In the genomic region with DNA sequence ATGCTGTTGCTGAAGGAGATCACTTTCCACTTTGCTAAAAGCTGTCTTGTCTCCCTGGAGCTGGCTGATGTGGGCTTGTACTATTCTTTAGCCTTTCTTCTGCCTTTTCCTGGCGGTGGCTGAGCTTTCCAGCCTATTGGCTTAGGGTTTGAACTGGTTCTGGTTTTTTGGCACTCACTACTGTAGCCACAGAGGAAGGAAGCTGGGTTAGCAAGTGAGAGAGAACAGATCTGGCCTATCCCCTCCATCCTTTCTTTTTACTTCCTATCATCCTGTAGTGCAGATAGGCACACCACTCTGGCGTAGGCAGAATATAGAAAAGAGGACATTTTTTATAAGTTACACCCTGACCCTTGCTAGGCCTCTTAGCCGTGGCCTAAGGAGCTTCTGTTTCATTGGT, we compare ENCODE assay signal across 19 mouse cellular contexts. TPM values are rescaled to one million over a fixed set of nuclear protein-coding genes. Genes with fewer than 3 reads are reported as not detected.
DNase-seq lines count a peak whose midpoint lies in the region; ATAC-seq and TF ChIP-seq lines count a peak whose summit lies in the region.
"Had no signal": no experiment of that assay in that cellular context is flagged by ENCODE, and none has a peak within 500 bp of the region (broad histone marks: within the 10 kb centered on the region; RNA-seq: fewer than 3 reads in every experiment).

No protein-coding gene starts in this region.

- no peak for TF ChIP-seq CTCF in MEL (IDR thresholded peaks at IDR 0.05 in 2 of 3, conservative IDR thresholded peaks at IDR 0.05 in 1 of 3; ENCODE audit: control insufficient read depth in 1 of 3, insufficient read depth in 1 of 3, low read depth in 2 of 3, low read length in 3 of 3, poor library complexity in 1 of 3, severe bottlenecking in 1 of 3)

- H3K27ac ChIP-seq in hindbrain, embryonic 16.5 days (ENCODE audit: low read depth, low read length): 0 out of 2 replicates have a peak overlapping the region, but pooled peaks have one; percentile 25
- H3K27ac ChIP-seq in hindbrain, embryonic 11.5 days (ENCODE audit: low read depth, low read length): no peak overlapping the region
- H3K27ac ChIP-seq in MEL (ENCODE audit: control insufficient read depth, low read depth, low read length): no peak overlapping the region
- H3K27ac ChIP-seq in heart, embryonic 13.5 days (replicated peaks): peak overlapping the region; percentile 58
- H3K27ac ChIP-seq: embryonic facial prominence, embryonic 12.5 days; heart, adult 2 months; limb, embryonic 13.5 days; neural tube, embryonic 13.5 days had no signal

- TF ChIP-seq EP300 in MEL (IDR thresholded peaks at IDR 0.05; ENCODE audit: low read depth in 1 of 2, low read length in 2 of 2): no peak

- H3K9me3 ChIP-seq in hindbrain, embryonic 16.5 days (ENCODE audit: control insufficient read depth, low read length): no peaks in the 10 kb centered on the region
- H3K9me3 ChIP-seq in hindbrain, embryonic 11.5 days (ENCODE audit: control insufficient read depth, low read length): no peaks in the 10 kb centered on the region
- H3K9me3 ChIP-seq in MEL (replicated peaks; ENCODE audit: insufficient read depth, low read length): no peaks in the 10 kb centered on the region
- H3K9me3 ChIP-seq in heart, embryonic 13.5 days: no peaks in the 10 kb centered on the region
- H3K9me3 ChIP-seq: embryonic facial prominence, embryonic 12.5 days; limb, embryonic 13.5 days; neural tube, embryonic 13.5 days had no signal

- WGBS in hindbrain, embryonic 16.5 days: 79% methylated on average over 3 of the region's 3 CpGs
- 86% methylated on average over 3 of the region's 3 CpGs for WGBS in hindbrain, embryonic 11.5 days
- WGBS in heart, embryonic 13.5 days: 68% methylated on average over 3 of the region's 3 CpGs

- no peaks in the 10 kb centered on the region for H3K36me3 ChIP-seq in hindbrain, embryonic 16.5 days (ENCODE audit: control insufficient read depth, insufficient read depth, low read length)
- H3K36me3 ChIP-seq in hindbrain, embryonic 11.5 days (ENCODE audit: control insufficient read depth, insufficient read depth, low read length): no peaks in the 10 kb centered on the region
- peaks cover 0 to 11% of the 10 kb centered on the region in 2 experiments for H3K36me3 ChIP-seq in MEL (ENCODE audit: control insufficient read depth in 1 of 2, insufficient read depth in 2 of 2, low read length in 2 of 2)
- H3K36me3 ChIP-seq in heart, embryonic 13.5 days: peaks cover 21% of the 10 kb centered on the region

- no peak overlapping the region for H3K4me3 ChIP-seq in hindbrain, embryonic 16.5 days (ENCODE audit: low read length)
- H3K4me3 ChIP-seq in hindbrain, embryonic 11.5 days (ENCODE audit: low read depth, low read length): no peak overlapping the region
- H3K4me3 ChIP-seq in MEL (ENCODE audit: control insufficient read depth in 1 of 2, insufficient read depth in 1 of 2, low read depth in 2 of 2, low read length in 2 of 2): no peak overlapping the region
- no peak overlapping the region for H3K4me3 ChIP-seq in heart, embryonic 13.5 days
- H3K4me3 ChIP-seq: embryonic facial prominence, embryonic 12.5 days; heart, adult 2 months; limb, embryonic 13.5 days; neural tube, embryonic 13.5 days had no signal

- peaks cover 16% of the 10 kb centered on the region; the same call in 1 of the 2 replicates for H3K79me2 ChIP-seq in MEL (ENCODE audit: control insufficient read depth, insufficient read depth, low read length, poor library complexity)

- no peak overlapping the region for H3K9ac ChIP-seq in hindbrain, embryonic 16.5 days (ENCODE audit: low read depth, low read length)
- H3K9ac ChIP-seq in hindbrain, embryonic 11.5 days (ENCODE audit: low read depth, low read length): no peak overlapping the region
- no peak overlapping the region for H3K9ac ChIP-seq in MEL (ENCODE audit: control insufficient read depth, low read depth, low read length, poor library complexity, severe bottlenecking)
- 0 out of 2 replicates have a peak overlapping the region, but pooled peaks have one; percentile 28 for H3K9ac ChIP-seq in heart, embryonic 13.5 days
- H3K9ac ChIP-seq: embryonic facial prominence, embryonic 12.5 days; limb, embryonic 13.5 days; neural tube, embryonic 13.5 days had no signal

- H3K4me2 ChIP-seq in hindbrain, embryonic 16.5 days (ENCODE audit: low read length): no peak overlapping the region
- H3K4me2 ChIP-seq in hindbrain, embryonic 11.5 days (replicated peaks; ENCODE audit: low read depth, low read length): no peak overlapping the region
- 0 out of 2 replicates have a peak overlapping the region, but pooled peaks have one; percentile 2 for H3K4me2 ChIP-seq in heart, embryonic 13.5 days
- H3K4me2 ChIP-seq: embryonic facial prominence, embryonic 12.5 days; limb, embryonic 13.5 days; neural tube, embryonic 13.5 days had no signal

- DNase-seq in hindbrain, embryonic 11.5 days (ENCODE audit: low spot score): no peak
- peak; percentile 41 for DNase-seq in MEL (ENCODE audit: low read depth, low spot score)
- DNase-seq in embryo, embryonic 10.5 days (ENCODE audit: low spot score): no peak
- DNase-seq in ovary, postnatal 10 days (ENCODE audit: low spot score): no peak
- no peak for DNase-seq in urinary bladder, postnatal 4 days (ENCODE audit: low spot score in 2 of 2)
- DNase-seq: adrenal gland, adult 2 months; cerebellum, postnatal 10 days; kidney, adult 18-20 months; lung, postnatal 4 days; thymus, adult 2 months had no signal

- H3K27me3 ChIP-seq in hindbrain, embryonic 16.5 days (replicated peaks; ENCODE audit: control insufficient read depth, insufficient read depth, low read length): no peaks in the 10 kb centered on the region
- H3K27me3 ChIP-seq in hindbrain, embryonic 11.5 days (ENCODE audit: control insufficient read depth, insufficient read depth, low read length): no peaks in the 10 kb centered on the region
- H3K27me3 ChIP-seq in MEL (ENCODE audit: control insufficient read depth in 1 of 2, insufficient read depth in 2 of 2, low read length in 2 of 2): no peaks in the 10 kb centered on the region
- H3K27me3 ChIP-seq in heart, embryonic 13.5 days (replicated peaks): no peaks in the 10 kb centered on the region
- H3K27me3 ChIP-seq: embryonic facial prominence, embryonic 12.5 days; limb, embryonic 13.5 days; neural tube, embryonic 13.5 days; Patski had no signal

- no peak for ATAC-seq in hindbrain, embryonic 16.5 days
- ATAC-seq in hindbrain, embryonic 11.5 days (ENCODE audit: low FRiP score): no peak
- no peak; the same call in 1 of the 2 replicates for ATAC-seq in heart, embryonic 13.5 days (ENCODE audit: extremely low read depth, insufficient number of reproducible peaks, low FRiP score, low TSS enrichment)
- 0 out of 2 replicates have a peak, but pooled peaks have one; percentile 26 for ATAC-seq in megakaryocyte-erythroid progenitor cell, adult 5-6 weeks (replicated peaks; ENCODE audit: low FRiP score, low TSS enrichment, poor library complexity, severe bottlenecking)
- ATAC-seq: midbrain, embryonic 16.5 days; Patski had no signal

- TF ChIP-seq POLR2A in MEL (IDR thresholded peaks at IDR 0.05; ENCODE audit: control insufficient read depth in 1 of 2, insufficient read depth in 1 of 2, low read depth in 1 of 2, low read length in 2 of 2, poor library complexity in 1 of 2): no peak

- no peak for TF ChIP-seq RAD21 in MEL (IDR thresholded peaks at IDR 0.05; ENCODE audit: low read depth, low read length)

- H3K4me1 ChIP-seq in hindbrain, embryonic 16.5 days (ENCODE audit: control insufficient read depth, insufficient read depth, low read depth, low read length): peaks cover 23% of the 10 kb centered on the region
- H3K4me1 ChIP-seq in hindbrain, embryonic 11.5 days (replicated peaks; ENCODE audit: control insufficient read depth, insufficient read depth, low read length): no peaks in the 10 kb centered on the region
- H3K4me1 ChIP-seq in MEL (ENCODE audit: control insufficient read depth in 1 of 2, insufficient read depth in 2 of 2, low read length in 2 of 2): peaks cover 2 to 10% of the 10 kb centered on the region in 2 experiments
- H3K4me1 ChIP-seq in heart, embryonic 13.5 days: peaks cover 80% of the 10 kb centered on the region
- H3K4me1 ChIP-seq: embryonic facial prominence, embryonic 12.5 days had no signal

TF ChIP-seq in MEL, 35 proteins besides CTCF, POLR2A, EP300 and RAD21:
- no peak for TF ChIP-seq HCFC1 (IDR thresholded peaks at IDR 0.05; ENCODE audit: low read depth, low read length)
- no peak for TF ChIP-seq ZMIZ1 (IDR thresholded peaks at IDR 0.05; ENCODE audit: low read depth, low read length)
- no peak for TF ChIP-seq MAZ (IDR thresholded peaks at IDR 0.05; ENCODE audit: low read depth, low read length)
- TF ChIP-seq MYB (IDR thresholded peaks at IDR 0.05; ENCODE audit: low read depth, low read length): no peak
- no peak for TF ChIP-seq JUND (IDR thresholded peaks at IDR 0.05; ENCODE audit: low read depth, low read length)
- no peak for TF ChIP-seq MAFK (IDR thresholded peaks at IDR 0.05; ENCODE audit: borderline replicate concordance, low read depth, low read length)
- no peak for TF ChIP-seq BHLHE40 (IDR thresholded peaks at IDR 0.05; ENCODE audit: borderline replicate concordance, low read depth, low read length)

RNA-seq across cellular contexts. Expression of gene Zfp664, which starts 10.6 kb away (rescaled TPM):
- polyA plus RNA-seq in hindbrain, embryonic 16.5 days (2015; fragmentation: Nextera tagmentation; extraction: Ambion mirVana): 75.7 and 77.1 TPM in 2 replicates
- polyA plus RNA-seq in hindbrain, embryonic 11.5 days (2014; fragmentation: Nextera tagmentation; extraction: Ambion mirVana): 150 and 168 TPM in 2 replicates
- 15.9 and 18.6 TPM in 2 replicates for total RNA-seq in MEL (2012; rRNA removed)
- polyA plus RNA-seq in MEL (2012; ENCODE audit: insufficient read depth in 1 of 2, insufficient read length in 2 of 2, low read depth in 1 of 2, low replicate concordance in 2 of 2, missing spikeins in 1 of 2): 100 to 1,000 TPM in 1 of 2 experiments, 10 to 100 TPM in 1; 37.7 to 205 TPM
- 59.2 and 59.8 TPM in 2 replicates for polyA plus RNA-seq in heart, embryonic 13.5 days (2015; fragmentation: Nextera tagmentation; extraction: Ambion mirVana)
- total RNA-seq in megakaryocyte-erythroid progenitor cell, adult 5-6 weeks (2014; fragmentation: Nextera tagmentation): 20.3 and 20.6 TPM in 2 replicates
- 14.1 and 18.9 TPM in 2 replicates for total RNA-seq in megakaryocyte-erythroid progenitor cell, adult 5-6 weeks (2017)

RNA-seq across cellular contexts. Expression of gene Ccdc92, which starts 10.9 kb away (rescaled TPM):
- 47.0 and 51.3 TPM in 2 replicates for polyA plus RNA-seq in hindbrain, embryonic 16.5 days (2015; fragmentation: Nextera tagmentation; extraction: Ambion mirVana)
- 14.7 and 21.1 TPM in 2 replicates for polyA plus RNA-seq in hindbrain, embryonic 11.5 days (2014; fragmentation: Nextera tagmentation; extraction: Ambion mirVana)
- total RNA-seq in MEL (2012; rRNA removed): 7.6 and 9.2 TPM in 2 replicates
- polyA plus RNA-seq in MEL (2012; ENCODE audit: insufficient read depth in 1 of 2, insufficient read length in 2 of 2, low read depth in 1 of 2, low replicate concordance in 2 of 2, missing spikeins in 1 of 2): 100 to 1,000 TPM in 1 of 2 experiments, 10 to 100 TPM in 1; 40.3 to 467 TPM
- polyA plus RNA-seq in heart, embryonic 13.5 days (2015; fragmentation: Nextera tagmentation; extraction: Ambion mirVana): 3.7 and 4.4 TPM in 2 replicates
- total RNA-seq in megakaryocyte-erythroid progenitor cell, adult 5-6 weeks (2014; fragmentation: Nextera tagmentation): 0.07 and 0.47 TPM in 2 replicates
- 0.05 and 0.50 TPM in 2 replicates for total RNA-seq in megakaryocyte-erythroid progenitor cell, adult 5-6 weeks (2017)

Comparison
In these comparisons a context has a peak if more than half of its experiments do, and no peak if none do; other contexts are left out.
1. H3K27ac ChIP-seq: peak in hindbrain, embryonic 16.5 days (single experiment) and heart, embryonic 13.5 days (single experiment); none in hindbrain, embryonic 11.5 days (single experiment) and MEL (single experiment).